Mouse (Mus musculus): ENCODE data around the gene Amigo3.

- TF ChIP-seq CTCF (IDR thresholded peaks at IDR 0.05; ENCODE audit: low read depth) (no peak), EP300 (IDR thresholded peaks at IDR 0.05; ENCODE audit: low read depth) (no peak)
Measured at GRCm38 (mm10) chr9:108062142-108062541, 9.2 kb downstream of the Amigo3 start.
